ENCODE assay signal across 8 mouse cellular contexts in the genomic region with DNA sequence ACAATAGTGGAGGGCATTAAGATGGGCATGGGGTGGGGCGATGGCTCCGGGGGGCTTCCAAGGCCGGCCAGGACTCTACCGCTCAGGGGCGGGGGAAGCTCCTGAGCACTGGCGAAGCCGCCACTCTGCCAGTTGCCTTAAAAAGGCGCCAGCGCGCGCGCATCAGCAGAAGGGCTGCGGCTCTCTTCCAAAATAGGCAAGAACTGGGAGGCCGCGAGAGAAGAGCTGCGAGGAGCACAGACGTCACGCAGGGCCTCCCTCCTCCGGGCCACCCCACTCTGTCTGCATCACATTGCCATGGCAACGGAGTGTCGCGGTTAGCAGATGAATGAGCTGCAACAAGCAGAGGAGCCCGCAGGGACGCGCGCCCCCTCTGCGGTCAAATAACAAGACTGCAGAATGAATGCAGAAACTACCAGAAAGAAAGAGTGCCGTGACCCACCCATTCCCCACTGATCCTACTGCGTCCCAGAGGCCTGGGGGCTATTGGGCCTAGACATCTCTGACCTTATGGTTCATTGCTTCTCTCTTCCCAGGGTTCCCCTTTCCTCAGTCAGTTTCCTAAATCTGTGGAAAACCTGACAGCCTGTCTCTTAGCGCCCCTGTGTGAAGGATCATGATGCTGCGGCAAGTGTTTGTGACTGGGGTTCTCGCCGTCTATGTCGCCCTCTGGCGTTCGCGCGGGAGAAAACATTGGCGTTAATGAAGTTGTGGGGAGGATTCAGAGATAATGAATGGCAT. TPM values are rescaled to one million over a fixed set of nuclear protein-coding genes. Genes with fewer than 3 reads are reported as not detected.
DNase-seq lines count a peak whose midpoint lies in the region; ATAC-seq lines count a peak whose summit lies in the region.

No protein-coding gene starts in this region.

- no peaks in the 10 kb centered on the region for H3K9me3 ChIP-seq in hindbrain, embryonic 14.5 days (ENCODE audit: control insufficient read depth, low read length)

- peak overlapping the region; percentile 93 for H3K27ac ChIP-seq in hindbrain, embryonic 14.5 days

- peaks cover 30% of the 10 kb centered on the region for H3K4me1 ChIP-seq in hindbrain, embryonic 14.5 days (replicated peaks; ENCODE audit: control insufficient read depth, insufficient read depth, low read length)

- peak overlapping the region; percentile 63 for H3K9ac ChIP-seq in hindbrain, embryonic 14.5 days

- H3K27me3 ChIP-seq in hindbrain, embryonic 14.5 days (ENCODE audit: control insufficient read depth, insufficient read depth, low read length) = no peaks in the 10 kb centered on the region; the same call in 1 of the 2 replicates

- no peaks in the 10 kb centered on the region for H3K36me3 ChIP-seq in hindbrain, embryonic 14.5 days (replicated peaks; ENCODE audit: control insufficient read depth, insufficient read depth)

- ATAC-seq in hindbrain, embryonic 14.5 days (ENCODE audit: low FRiP score) = peak; percentile 96

- peak overlapping the region; percentile 59 for H3K4me2 ChIP-seq in hindbrain, embryonic 14.5 days (replicated peaks)

- peak overlapping the region; percentile 29 for H3K4me3 ChIP-seq in hindbrain, embryonic 14.5 days (replicated peaks; ENCODE audit: low read length)

- under 1% methylated on average over 39 of the region's 39 CpGs for WGBS in hindbrain, embryonic 14.5 days

- peak; percentile 99 for DNase-seq in NIH3T3 (ENCODE audit: low read depth)
- peak; percentile 90 to 91 for DNase-seq in cerebellum, postnatal 10 days
- peak; percentile 90 to 95 for DNase-seq in frontal cortex, postnatal 14 days (ENCODE audit: low spot score in 2 of 2)
- peak; percentile 89 for DNase-seq in hindbrain, embryonic 14.5 days (ENCODE audit: low spot score)
- peak; percentile 93 to 95 for DNase-seq in layer of hippocampus, postnatal 36 days
- peak; percentile 75 for DNase-seq in lung, postnatal 36 days
- peak; percentile 95 for DNase-seq in retina, postnatal 1 day
- peak; percentile 72 to 86 for DNase-seq in thymus, postnatal 36 days

RNA-seq across cellular contexts. Expression of a gene that starts 11.7 kb away (rescaled TPM):
- 0.23 and 0.31 TPM in 2 replicates for polyA plus RNA-seq in hindbrain, embryonic 14.5 days (2014; fragmentation: Nextera tagmentation; extraction: Ambion mirVana)
- 1 to 10 TPM; 4.8 to 6.4 TPM for total RNA-seq in layer of hippocampus, postnatal 36 days (2021)

RNA-seq across cellular contexts. Expression of a gene that starts 21.8 kb away (rescaled TPM):
- 9.9 and 10.7 TPM in 2 replicates for polyA plus RNA-seq in hindbrain, embryonic 14.5 days (2014; fragmentation: Nextera tagmentation; extraction: Ambion mirVana)
- total RNA-seq in layer of hippocampus, postnatal 36 days (2021) = 10 to 100 TPM; 15.2 to 15.3 TPM

RNA-seq across cellular contexts. Expression of a gene that starts 36.8 kb away (rescaled TPM):
- 93.7 and 101 TPM in 2 replicates for polyA plus RNA-seq in hindbrain, embryonic 14.5 days (2014; fragmentation: Nextera tagmentation; extraction: Ambion mirVana)
- total RNA-seq in layer of hippocampus, postnatal 36 days (2021) = 100 to 1,000 TPM; 110 to 126 TPM

RNA-seq across cellular contexts. Expression of a gene that starts 36.9 kb away (rescaled TPM):
- polyA plus RNA-seq in hindbrain, embryonic 14.5 days (2014; fragmentation: Nextera tagmentation; extraction: Ambion mirVana) = 1.4 and 1.9 TPM in 2 replicates
- 1 to 10 TPM; 4.5 to 5.0 TPM for total RNA-seq in layer of hippocampus, postnatal 36 days (2021)

RNA-seq across cellular contexts. Expression of a gene that starts 39.3 kb away (rescaled TPM):
- 28.6 and 29.5 TPM in 2 replicates for polyA plus RNA-seq in hindbrain, embryonic 14.5 days (2014; fragmentation: Nextera tagmentation; extraction: Ambion mirVana)
- 10 to 100 TPM; 20.2 to 20.8 TPM for total RNA-seq in layer of hippocampus, postnatal 36 days (2021)

Comparison
In these comparisons a context has a peak if more than half of its experiments do, and no peak if none do; other contexts are left out.
1. Peak in every context shown above with its lines: DNase-seq, ATAC-seq, H3K4me3 ChIP-seq and H3K27ac ChIP-seq.